Mouse (Mus musculus): ENCODE results near the gene Pifo.
"Not testable (repeated sequence)": the region's sequence is repeated elsewhere in the genome, so short reads cannot be mapped to it uniquely, and the experiment has no call there.

The Pifo gene

GRCm38 (mm10) chr3:106014546-106014945 is at the start of gene Pifo:
Gene Pifo (minus strand): TSS chr3:106014646.
- in situ Hi-C loops (cut with MboI, MseI): no loop called here

GRCm38 (mm10) chr3:106057966-106058365 is 43.5 kb upstream of the Pifo start:
- in situ Hi-C loops (cut with MboI, MseI): no loop called here

- in situ Hi-C loops (cut with MboI, MseI): no loop called here
Measured at GRCm38 (mm10) chr3:106051896-106052295, 37.5 kb upstream of the Pifo start.

DNA sequence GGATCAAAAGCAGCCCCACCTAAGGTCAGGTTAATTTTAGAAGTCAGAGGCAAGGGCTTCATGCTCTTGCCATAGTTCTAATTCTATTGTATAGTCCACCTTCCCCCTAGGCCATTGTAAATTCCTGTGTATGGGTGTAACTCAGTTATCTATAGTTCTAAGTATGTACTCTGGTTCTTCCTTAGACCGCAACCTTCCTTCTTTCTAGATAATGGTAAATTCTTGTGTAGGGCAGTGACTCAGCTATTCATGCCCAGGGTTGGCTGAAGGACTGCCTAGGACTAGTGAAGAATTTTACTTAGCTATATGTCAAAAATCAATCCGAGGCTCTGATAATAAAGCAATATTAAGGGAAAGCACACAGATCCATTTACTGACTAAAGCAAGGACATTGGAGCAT is 25.9 kb upstream of the Pifo start:
- in situ Hi-C loops (cut with MboI, MseI): no loop called here

DNA sequence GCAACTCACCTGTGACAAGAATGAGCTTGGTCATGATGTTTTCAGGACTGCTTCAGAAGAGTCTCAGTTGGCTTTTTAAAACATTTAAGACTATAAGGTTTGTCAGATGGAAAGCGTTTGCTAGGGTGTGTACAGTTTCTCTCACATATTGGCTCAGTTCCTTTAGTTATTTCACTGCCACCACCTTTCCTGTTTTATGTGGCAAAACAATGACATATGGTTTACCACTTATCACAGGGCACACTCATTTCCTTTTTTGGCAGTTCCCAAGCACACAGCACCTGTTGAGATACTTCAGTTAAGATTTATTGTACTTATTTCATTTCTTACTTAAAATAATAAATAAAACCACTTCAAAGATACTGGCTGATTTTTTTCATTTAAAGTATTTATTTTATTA is 18.3 kb upstream of the Pifo start, which contains the start of gene Chil5:
TSS of gene Chil5 (minus strand) at position 34 of the 400 bp plus-strand sequence.
- in situ Hi-C loops (cut with MboI, MseI): no loop called here

GRCm38 (mm10) chr3:106024135-106024534 is 9.7 kb upstream of the Pifo start:
- in situ Hi-C loops (cut with MboI, MseI): no loop called here

GRCm38 (mm10) chr3:106021840-106022239 is 7.4 kb upstream of the Pifo start:
- in situ Hi-C loops (cut with MboI, MseI): no loop called here

DNA sequence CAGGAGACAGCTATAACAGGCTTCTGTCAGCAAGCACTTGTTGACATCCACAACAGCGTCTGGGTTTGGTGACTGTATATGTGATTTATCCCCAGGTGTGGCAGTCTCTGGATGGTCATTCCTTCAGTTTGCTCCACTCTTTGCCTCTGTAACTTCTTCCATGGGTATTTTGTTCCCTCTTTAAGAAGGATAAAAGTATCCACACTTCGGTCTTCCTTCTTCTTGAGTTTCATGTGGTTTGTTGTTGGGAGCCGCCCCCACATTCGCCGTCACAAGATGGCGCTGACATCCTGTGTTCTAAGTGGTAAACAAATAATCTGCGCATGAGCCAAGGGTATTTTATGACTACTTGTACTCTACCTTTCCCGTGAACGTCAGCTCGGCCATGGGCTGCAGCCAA is 11.1 kb downstream of the Pifo start:
- in situ Hi-C loops (cut with MboI, MseI): not testable (repeated sequence)

DNA sequence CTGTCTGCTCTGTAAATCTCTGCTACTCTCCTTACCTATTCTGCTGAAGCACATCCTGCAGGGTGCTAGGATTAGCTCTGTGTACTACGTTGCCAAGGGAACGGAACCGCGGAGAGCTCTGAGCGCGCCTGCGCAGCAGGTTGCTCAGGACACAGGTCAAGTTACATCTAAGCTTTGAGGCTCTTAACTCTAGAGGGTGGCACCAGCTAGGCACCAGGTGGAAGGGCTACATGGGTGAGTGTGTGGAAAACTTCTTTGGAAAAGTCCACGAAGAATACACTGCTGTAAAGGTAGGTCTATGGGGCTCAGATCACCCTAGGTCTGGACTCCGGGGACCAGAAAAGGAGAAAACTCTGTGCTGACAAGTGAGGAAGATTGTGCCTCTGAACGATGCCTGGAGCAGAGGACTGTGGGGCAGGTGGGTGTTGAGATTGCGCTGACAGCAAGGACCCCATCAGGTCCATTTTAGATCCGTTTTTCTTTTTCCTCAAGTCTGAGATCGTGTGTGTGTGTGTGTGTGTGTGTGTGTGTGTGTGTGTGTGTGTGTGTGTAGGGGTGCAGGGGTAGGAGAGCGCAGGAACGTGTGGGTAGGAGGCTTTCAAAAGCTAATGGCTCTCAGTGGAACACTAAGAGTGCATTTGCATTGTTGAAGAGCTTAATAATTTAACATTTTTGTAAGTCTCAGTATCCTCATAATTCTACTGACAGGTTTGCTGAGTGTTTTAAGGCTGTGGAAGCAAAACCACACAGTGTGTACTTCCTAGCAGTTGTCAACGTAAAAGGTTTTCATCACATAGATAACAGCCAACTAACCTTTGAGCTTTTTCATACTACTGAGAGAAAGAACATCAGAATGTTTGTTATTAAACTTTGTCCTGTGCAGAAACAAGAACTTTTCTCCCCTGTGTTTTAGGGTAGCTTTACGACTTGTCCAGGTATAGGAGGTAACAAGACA is 12.8 kb downstream of the Pifo start:
- in situ Hi-C loops (cut with MboI, MseI): no loop called here

GRCm38 (mm10) chr3:106000707-106001375 is 13.6 kb downstream of the Pifo start:
- in situ Hi-C loops (cut with MboI, MseI): no loop called here

DNA sequence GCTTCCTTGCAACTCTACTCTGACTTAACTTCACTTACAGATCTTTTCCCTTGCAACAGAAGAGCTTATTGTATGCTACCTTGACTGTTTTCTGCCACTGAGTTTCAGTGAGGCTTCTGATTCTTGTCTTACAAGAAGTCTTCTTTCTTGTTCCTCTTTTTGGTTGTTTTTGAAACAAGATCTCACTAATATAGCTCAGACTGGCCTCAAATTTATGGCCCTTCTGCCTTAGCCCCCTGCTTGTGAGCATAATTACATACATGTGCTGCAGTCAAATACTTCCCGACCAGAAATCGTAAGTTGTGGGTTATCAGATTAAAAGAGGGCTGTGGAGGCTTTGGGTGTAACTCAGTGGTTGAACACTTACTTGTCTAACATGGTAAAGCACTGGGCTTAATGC is 19.7 kb downstream of the Pifo start:
- in situ Hi-C loops (cut with MboI, MseI): loop anchor here (5.0 kb wide), 4 partner anchors 43 to 453 kb away; no protein-coding TSS in a partner anchor

DNA sequence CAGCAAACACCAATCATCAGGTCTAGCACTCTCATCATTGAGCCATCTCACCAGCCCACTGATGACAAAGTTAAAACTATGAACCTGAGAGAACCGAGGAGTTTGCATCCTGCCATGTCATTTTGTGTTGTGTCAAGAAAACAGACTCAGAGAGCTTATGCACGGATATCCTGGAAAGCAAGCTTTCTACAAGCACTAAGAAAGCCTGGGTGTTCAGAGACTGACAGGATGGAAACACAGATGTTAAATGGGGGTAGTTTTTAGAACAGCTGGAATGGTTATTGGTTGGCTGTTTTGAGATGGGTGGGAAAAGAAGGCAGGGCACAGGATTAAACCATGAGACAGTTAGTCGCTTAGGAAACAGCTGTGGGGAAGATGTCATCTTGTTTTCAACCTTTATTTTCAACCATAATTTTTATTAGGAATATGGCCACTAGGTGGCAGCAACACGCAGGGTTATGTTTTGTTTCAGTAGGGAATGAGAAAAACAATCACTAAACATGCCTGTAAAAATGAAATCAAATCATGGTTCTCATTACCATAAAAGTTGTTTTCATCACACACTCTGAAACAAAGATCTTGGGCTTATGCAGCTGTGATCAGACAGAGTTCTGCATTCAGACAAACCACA is 22.7 kb downstream of the Pifo start:
- in situ Hi-C loops (cut with MboI, MseI): loop anchor here (5.0 kb wide), 4 partner anchors 46 to 456 kb away; no protein-coding TSS in a partner anchor

DNA sequence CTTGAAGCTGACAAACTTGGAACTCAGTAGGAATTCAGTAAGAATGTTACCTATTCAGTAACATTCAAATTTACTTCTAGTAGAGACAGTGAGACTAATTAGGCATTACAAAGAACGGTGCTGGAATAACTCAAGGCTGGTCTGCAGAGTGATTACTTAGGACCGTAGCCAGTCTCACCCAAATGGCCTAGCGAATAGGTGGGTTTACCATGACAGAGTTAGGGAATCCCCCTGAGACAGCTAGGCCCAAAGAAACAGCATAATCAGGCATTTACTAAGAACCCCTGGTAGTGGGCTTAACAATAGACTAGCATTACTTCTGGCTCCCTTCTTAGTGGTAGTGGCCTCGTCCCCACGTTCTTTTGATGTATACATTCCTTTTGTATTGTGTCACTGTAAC is 24.8 kb downstream of the Pifo start:
- in situ Hi-C loops (cut with MboI, MseI): loop anchor here (5.0 kb wide), 4 partner anchors 48 to 458 kb away; no protein-coding TSS in a partner anchor

DNA sequence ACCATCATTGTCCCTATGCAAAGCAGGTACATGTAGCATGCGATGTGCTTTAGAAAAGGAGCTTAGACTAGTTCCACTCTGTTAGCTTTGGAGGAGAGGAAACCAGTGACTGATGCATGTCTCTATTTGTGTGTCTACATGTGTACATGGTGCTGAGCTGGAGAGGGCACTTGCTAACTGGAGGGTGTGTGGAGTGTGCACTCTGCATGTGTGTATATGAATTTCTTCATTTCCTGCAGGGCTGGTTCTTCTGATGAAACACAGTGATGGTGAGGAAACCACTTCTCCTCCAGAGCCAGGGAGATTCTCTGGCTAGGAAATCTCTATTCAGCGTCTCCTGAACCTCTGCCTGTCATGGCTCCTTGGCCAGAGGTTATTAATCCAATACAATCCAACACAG is 40.3 kb downstream of the Pifo start:
- in situ Hi-C loops (cut with MboI, MseI): loop anchor here in 1 of 2 experiments (25.0 kb wide), 1 partner anchor 1363 kb away; the partner anchor contains the start of gene Rbm15

DNA sequence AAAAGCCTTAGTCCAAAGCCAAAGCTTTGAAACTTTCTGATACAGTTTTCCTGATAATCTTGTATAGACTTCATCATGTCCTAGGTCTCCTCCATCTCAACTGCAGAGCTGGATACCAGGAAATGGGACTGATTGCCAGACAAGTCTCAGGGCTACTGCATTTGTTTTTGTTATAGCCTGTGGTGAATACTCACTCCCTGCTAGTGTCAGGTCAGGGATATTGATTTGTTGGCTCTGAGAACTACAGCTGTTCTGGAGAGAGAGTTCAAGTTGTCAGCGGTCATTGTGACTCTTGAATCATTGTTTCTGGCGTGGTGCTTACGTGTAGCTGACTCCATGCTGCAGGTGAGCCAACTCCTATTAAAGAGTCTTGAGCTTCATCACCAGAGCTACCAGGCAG is 41.0 kb downstream of the Pifo start, which contains the start of gene Ovgp1:
TSS of gene Ovgp1 (plus strand) at position 301 of the 400 bp plus-strand sequence.
- in situ Hi-C loops (cut with MboI, MseI): loop anchor here in 1 of 2 experiments (25.0 kb wide), 1 partner anchor 1364 kb away; the partner anchor contains the start of gene Rbm15

DNA sequence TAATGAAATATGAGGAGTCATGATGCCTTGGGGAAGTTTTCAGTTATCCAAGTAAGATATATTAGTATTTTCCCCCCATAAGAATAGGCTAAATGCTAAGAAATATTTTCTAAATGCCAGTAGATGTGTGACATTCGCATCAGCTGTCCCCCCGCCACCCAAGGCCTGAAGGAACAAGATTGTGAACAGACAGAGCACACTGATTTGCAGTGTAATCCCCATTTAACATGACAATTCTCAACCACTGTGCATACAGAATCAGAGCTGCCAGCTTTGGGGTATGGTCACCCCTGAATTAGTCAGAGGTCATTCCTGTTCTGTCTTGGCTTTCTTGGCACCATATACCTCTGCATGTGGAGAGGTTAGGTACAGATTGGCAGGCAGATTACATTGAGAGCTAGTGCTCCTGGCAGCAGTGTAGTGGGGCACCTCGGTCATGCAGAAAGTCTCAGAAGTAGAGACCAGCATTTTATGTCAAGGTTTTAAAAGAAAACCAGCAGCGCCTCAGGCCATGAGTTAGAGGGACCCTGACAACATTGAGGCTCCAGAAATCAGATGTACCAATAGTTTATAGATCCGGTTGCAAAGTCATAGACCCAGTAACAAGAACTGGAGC is 42.5 kb downstream of the Pifo start:
- in situ Hi-C loops (cut with MboI, MseI): loop anchor here in 1 of 2 experiments (25.0 kb wide), 1 partner anchor 1365 kb away; the partner anchor contains the start of gene Rbm15

DNA sequence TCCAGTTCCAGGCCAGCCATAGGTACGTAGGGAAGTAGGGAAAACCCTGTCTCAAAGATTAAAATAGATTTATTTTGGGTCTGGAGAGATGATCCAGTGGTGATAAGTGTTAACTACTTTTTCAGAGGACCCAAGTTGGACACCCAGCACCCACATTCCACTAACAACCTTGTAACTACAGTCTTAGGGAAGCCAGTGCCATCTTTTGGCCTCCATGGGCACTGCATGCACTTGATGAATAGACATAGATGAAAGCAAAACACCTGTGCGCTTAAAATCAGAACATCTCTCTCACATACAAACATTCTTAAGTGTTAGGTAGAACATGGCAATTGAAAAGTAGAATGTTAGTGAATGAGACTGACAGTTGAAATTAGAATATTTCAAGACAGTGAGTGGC is 53.7 kb downstream of the Pifo start:
- in situ Hi-C loops (cut with MboI, MseI): loop anchor here in 1 of 2 experiments (25.0 kb wide), 1 partner anchor 1377 kb away; the partner anchor contains the start of gene Rbm15

- in situ Hi-C loops (cut with MboI, MseI): loop anchor here in 1 of 2 experiments (5.0 to 25.0 kb wide), 4 partner anchors 63 to 1835 kb away; partner anchors contain the start of genes Ddx20 and Rbm15
Measured at GRCm38 (mm10) chr3:105959999-105960398, 54.4 kb downstream of the Pifo start, which contains the start of gene Atp5f1. Gene Atp5f1 (minus strand): TSS chr3:105960099.

DNA sequence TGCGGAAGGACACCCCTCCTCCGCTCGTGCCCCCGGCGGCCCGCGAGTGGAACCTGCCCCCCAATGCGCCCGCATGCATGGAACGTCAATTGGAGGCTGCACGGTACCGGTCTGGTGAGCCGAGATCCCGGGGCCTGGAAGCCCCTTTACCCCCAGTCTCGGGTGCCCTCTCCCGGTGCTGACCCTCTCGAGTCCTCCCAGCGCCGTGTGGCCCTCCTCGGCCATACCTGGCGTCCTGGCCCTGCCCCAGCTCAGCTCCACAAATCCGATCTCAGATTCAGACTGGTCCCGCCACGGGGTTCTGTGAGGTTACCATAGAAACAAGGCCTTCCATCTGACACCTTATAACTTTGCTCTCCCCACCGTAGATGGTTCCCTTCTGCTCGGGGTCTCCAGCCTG is 54.9 kb downstream of the Pifo start:
- in situ Hi-C loops (cut with MboI, MseI): loop anchor here in 1 of 2 experiments (5.0 to 25.0 kb wide), 4 partner anchors 62 to 1835 kb away; partner anchors contain the start of genes Ddx20 and Rbm15

GRCm38 (mm10) chr3:105958974-105959580 is 55.4 kb downstream of the Pifo start, which contains the start of gene Wdr77:
Gene Wdr77 (plus strand): TSS chr3:105959369.
- in situ Hi-C loops (cut with MboI, MseI): loop anchor here in 1 of 2 experiments (5.0 to 25.0 kb wide), 4 partner anchors 62 to 1836 kb away; partner anchors contain the start of genes Ddx20 and Rbm15

Measured in T-helper 17 cell (primary cell).